Mouse (Mus musculus) myocyte (in vitro differentiated cells): ENCODE measurements around the gene Hist1h3g. TPM values are rescaled to one million over a fixed set of nuclear protein-coding genes. Genes with fewer than 3 reads are reported as not detected.

Experiments used
- H3K27me3 ChIP-seq: one replicate; pipeline ENCODE4 v1.6.1; 2011; ENCODE audit not compliant: control insufficient read depth, insufficient read depth, insufficient read length
- H3K36me3 ChIP-seq: one replicate; pipeline ENCODE4 v1.6.1; 2011; ENCODE audit not compliant: control insufficient read depth, insufficient read depth
- H3K4me2 ChIP-seq: one replicate; pipeline ENCODE4 v1.6.1; 2011; ENCODE audit warnings: low read depth, control low read depth
- H3K4me3 ChIP-seq: one replicate; pipeline ENCODE4 v1.5.1; 2011; ENCODE audit warnings: mild to moderate bottlenecking, control low read depth, moderate library complexity
- H3K79me2 ChIP-seq: one replicate; pipeline ENCODE4 v1.6.1; 2011; ENCODE audit not compliant: control insufficient read depth, insufficient read depth
- H3ac ChIP-seq: one replicate; pipeline ENCODE4 v1.6.1; 2011; ENCODE audit not compliant: control insufficient read depth, insufficient read length
- CEBPB ChIP-seq: IDR thresholded peaks from 2 replicates; pipeline ENCODE4 v1.6.1; 2011; ENCODE audit warnings: mild to moderate bottlenecking, moderate library complexity; ENCODE audit not compliant: poor library complexity, insufficient read depth, severe bottlenecking
- E2F4 ChIP-seq: IDR thresholded peaks from one replicate; pipeline ENCODE4 v1.6.1; 2011; ENCODE audit warnings: mild to moderate bottlenecking, control low read depth, moderate library complexity; ENCODE audit not compliant: insufficient read depth
- MAX ChIP-seq: IDR thresholded peaks from one replicate; pipeline ENCODE4 v1.6.1; 2011; ENCODE audit warnings: low read depth, mild to moderate bottlenecking, control low read depth
- MYOD1 ChIP-seq, 3 experiments: IDR thresholded peaks; one replicate each; pipeline ENCODE4 v1.6.1; 2011; ENCODE audit warnings: control low read depth in 2 of 3, low read depth in 2 of 3, mild to moderate bottlenecking in 2 of 3, moderate library complexity in 1 of 3; ENCODE audit not compliant: insufficient read length in 2 of 3, control insufficient read depth in 1 of 3
- MYOG ChIP-seq, 3 experiments: IDR thresholded peaks; one replicate each; pipeline ENCODE4 v1.6.1; 2011; ENCODE audit warnings: control low read depth in 2 of 3, low read depth in 2 of 3, mild to moderate bottlenecking in 2 of 3; ENCODE audit not compliant: insufficient read length in 2 of 3, control insufficient read depth in 1 of 3, insufficient read depth in 1 of 3
- POLR2A ChIP-seq: IDR thresholded peaks from one replicate; pipeline ENCODE4 v1.6.1; 2011; ENCODE audit warnings: low read depth, mild to moderate bottlenecking, control low read depth, moderate library complexity; ENCODE audit not compliant: insufficient read length
- POLR2AphosphoS2 ChIP-seq: IDR thresholded peaks from one replicate; pipeline ENCODE4 v1.6.1; 2011; ENCODE audit warnings: low read depth, control low read depth; ENCODE audit not compliant: insufficient read length
- REST ChIP-seq: IDR thresholded peaks from one replicate; pipeline ENCODE4 v1.6.1; 2011; ENCODE audit warnings: mild to moderate bottlenecking, control low read depth, moderate library complexity; ENCODE audit not compliant: insufficient read depth, insufficient read length
- SRF ChIP-seq: IDR thresholded peaks from one replicate; pipeline ENCODE4 v1.6.1; 2011; ENCODE audit warnings: low read depth; ENCODE audit not compliant: control insufficient read depth, insufficient read length
- TCF12 ChIP-seq: IDR thresholded peaks from one replicate; pipeline ENCODE4 v1.6.1; 2011; ENCODE audit warnings: mild to moderate bottlenecking, control low read depth; ENCODE audit not compliant: poor library complexity, insufficient read depth, severe bottlenecking
- TCF3 ChIP-seq: IDR thresholded peaks from one replicate; pipeline ENCODE4 v1.6.1; 2011; ENCODE audit warnings: low read depth, control low read depth; ENCODE audit not compliant: insufficient read length
- USF1 ChIP-seq: IDR thresholded peaks from one replicate; pipeline ENCODE4 v1.6.1; 2011; ENCODE audit warnings: low read depth, mild to moderate bottlenecking, control low read depth, moderate library complexity
- polyA plus RNA-seq: library from polyadenylated mRNA; unstranded; fragments of >200 nt; fragmentation: generic; extraction: Trizol; gene quantifications from one replicate; pipeline ENCODE4 v1.2.1, GENCODE M21; 2012; ENCODE audit warnings: missing spikeins

The Hist1h3g gene
- polyA plus RNA-seq, 1 experiment, result 3.3 TPM

- Histone ChIP-seq H3ac (no peak overlapping the region), H3K27me3 (no peaks in the 10 kb centered on the region), H3K4me2 (no peak overlapping the region), H3K79me2 (no peaks in the 10 kb centered on the region), H3K36me3 (no peaks in the 10 kb centered on the region), H3K4me3 (no peak overlapping the region)
- no peak for TF ChIP-seq USF1
- no peak for TF ChIP-seq SRF
Measured at GRCm38 (mm10) chr13:23491990-23492389, 43.2 kb upstream of the Hist1h3g start.

- Histone ChIP-seq H3ac (no peak overlapping the region), H3K79me2 (no peaks in the 10 kb centered on the region), H3K27me3 (no peaks in the 10 kb centered on the region), H3K4me2 (no peak overlapping the region), H3K36me3 (no peaks in the 10 kb centered on the region), H3K4me3 (no peak overlapping the region)
- no peak for TF ChIP-seq TCF12
- TF ChIP-seq REST, result no peak
- TF ChIP-seq MYOD1 (IDR thresholded peaks at IDR 0.05; ENCODE audit: control insufficient read depth in 1 of 3, insufficient read length in 2 of 3, low read depth in 2 of 3), result no peak
- TF ChIP-seq MAX, result no peak
- no peak for TF ChIP-seq POLR2AphosphoS2
- TF ChIP-seq USF1, result no peak
- TF ChIP-seq POLR2A, result no peak
- no peak for TF ChIP-seq SRF
- no peak for TF ChIP-seq CEBPB
Measured at GRCm38 (mm10) chr13:23495526-23495925, 39.7 kb upstream of the Hist1h3g start.

GRCm38 (mm10) chr13:23497656-23498321, 37.4 kb upstream of the Hist1h3g start:
- H3K27me3 ChIP-seq, result no peaks in the 10 kb centered on the region
- H3K4me3 ChIP-seq, result peak overlapping the region; percentile 18
- peak overlapping the region; percentile 69 for H3K4me2 ChIP-seq
- TF ChIP-seq E2F4 (no peak), POLR2A (no peak), CEBPB (no peak), REST (no peak), USF1 (no peak), MAX (no peak), SRF (no peak), MYOG (IDR thresholded peaks at IDR 0.05; ENCODE audit: control insufficient read depth in 1 of 3, insufficient read depth in 1 of 3, insufficient read length in 2 of 3, low read depth in 2 of 3) (no peak), POLR2AphosphoS2 (no peak), TCF12 (no peak), TCF3 (no peak), MYOD1 (IDR thresholded peaks at IDR 0.05; ENCODE audit: control insufficient read depth in 1 of 3, insufficient read length in 2 of 3, low read depth in 2 of 3) (no peak)
- H3ac ChIP-seq, result no peak overlapping the region
- H3K79me2 ChIP-seq, result no peaks in the 10 kb centered on the region
- no peaks in the 10 kb centered on the region for H3K36me3 ChIP-seq

- TF ChIP-seq MYOD1 (IDR thresholded peaks at IDR 0.05; ENCODE audit: control insufficient read depth in 1 of 3, insufficient read length in 2 of 3, low read depth in 2 of 3) (peak in 1 of 3 experiments; percentile 10), MYOG (IDR thresholded peaks at IDR 0.05; ENCODE audit: control insufficient read depth in 1 of 3, insufficient read depth in 1 of 3, insufficient read length in 2 of 3, low read depth in 2 of 3) (no peak), TCF3 (no peak)
- H3K4me3 ChIP-seq, result peak overlapping the region; percentile 18
- H3K4me2 ChIP-seq, result peak overlapping the region; percentile 67
- H3ac ChIP-seq, result no peak overlapping the region
- H3K27me3 ChIP-seq, result no peaks in the 10 kb centered on the region
- H3K79me2 ChIP-seq, result no peaks in the 10 kb centered on the region
- H3K36me3 ChIP-seq, result no peaks in the 10 kb centered on the region
Measured at GRCm38 (mm10) chr13:23498653-23499052, 36.6 kb upstream of the Hist1h3g start.

- no peak for TF ChIP-seq E2F4
- TF ChIP-seq TCF12, result no peak
- no peak for TF ChIP-seq POLR2AphosphoS2
- TF ChIP-seq REST, result no peak
- no peak for TF ChIP-seq CEBPB
- TF ChIP-seq MYOD1 (IDR thresholded peaks at IDR 0.05; ENCODE audit: control insufficient read depth in 1 of 3, insufficient read length in 2 of 3, low read depth in 2 of 3), result no peak
- TF ChIP-seq POLR2A, result no peak
- no peak for TF ChIP-seq MAX
- no peak for TF ChIP-seq SRF
- TF ChIP-seq TCF3, result no peak
- TF ChIP-seq USF1, result no peak
- no peak for TF ChIP-seq MYOG (IDR thresholded peaks at IDR 0.05; ENCODE audit: control insufficient read depth in 1 of 3, insufficient read depth in 1 of 3, insufficient read length in 2 of 3, low read depth in 2 of 3)
- Histone ChIP-seq H3ac (no peak overlapping the region), H3K79me2 (no peaks in the 10 kb centered on the region), H3K36me3 (no peaks in the 10 kb centered on the region), H3K4me2 (peak overlapping the region; percentile 67), H3K4me3 (peak overlapping the region; percentile 18), H3K27me3 (no peaks in the 10 kb centered on the region)
Measured at GRCm38 (mm10) chr13:23499943-23500342, 35.3 kb upstream of the Hist1h3g start.
